Mouse (Mus musculus): ENCODE measurements around the gene Aup1. TPM values are rescaled to one million over a fixed set of nuclear protein-coding genes. Genes with fewer than 3 reads are reported as not detected.

The Aup1 gene
- 125 and 198 TPM in 2 replicates for polyA plus RNA-seq (2015; fragmentation: Nextera tagmentation; extraction: Ambion mirVana)

DNA sequence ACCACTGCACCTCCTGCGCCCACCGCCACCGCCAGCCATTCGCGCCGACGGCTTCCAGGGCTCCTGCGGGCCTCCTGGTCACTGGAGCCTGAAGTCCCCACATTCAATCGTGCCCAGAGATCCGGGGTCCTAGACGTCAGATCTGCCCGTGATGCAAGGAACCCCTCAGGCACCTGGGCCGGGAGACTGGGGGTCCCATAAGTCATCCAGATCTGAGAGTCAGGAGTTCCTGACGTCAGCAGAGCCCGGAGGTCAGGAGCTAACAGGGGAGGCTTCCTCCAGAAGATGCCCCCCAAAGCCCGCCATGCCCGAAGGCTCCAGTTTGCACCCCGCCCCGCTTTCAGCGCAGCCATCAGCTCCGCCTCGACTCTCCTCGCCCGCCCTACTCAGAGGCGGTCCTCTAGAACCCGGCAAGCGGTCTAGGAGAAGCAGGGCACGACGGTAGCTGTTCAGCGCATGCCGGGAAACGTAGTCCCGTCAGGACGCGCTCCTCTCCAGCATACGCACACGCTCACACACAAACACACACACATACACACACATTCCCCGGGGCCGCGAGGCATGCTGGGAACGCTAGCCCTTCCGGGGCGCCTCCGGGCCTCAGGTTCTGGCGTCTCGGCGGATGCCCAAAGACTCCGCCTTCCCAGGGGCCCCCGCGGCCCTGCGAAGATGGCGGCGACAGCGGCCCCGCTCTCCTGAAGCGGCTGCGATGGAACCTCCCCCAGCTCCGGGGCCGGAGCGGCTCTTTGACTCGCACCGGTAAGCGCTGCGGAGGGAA, at the start of gene Aup1:
Gene Aup1, plus strand, starts transcription at position 448 of the 778 bp plus-strand sequence.

GRCm38 (mm10) chr6:83033249-83034185, 20.8 kb upstream of the Aup1 start, which contains the start of the genes Dok1 and Loxl3:
Gene Dok1 (minus strand): TSS chr6:83033471.
Gene Loxl3 (plus strand): TSS chr6:83034173.

DNA sequence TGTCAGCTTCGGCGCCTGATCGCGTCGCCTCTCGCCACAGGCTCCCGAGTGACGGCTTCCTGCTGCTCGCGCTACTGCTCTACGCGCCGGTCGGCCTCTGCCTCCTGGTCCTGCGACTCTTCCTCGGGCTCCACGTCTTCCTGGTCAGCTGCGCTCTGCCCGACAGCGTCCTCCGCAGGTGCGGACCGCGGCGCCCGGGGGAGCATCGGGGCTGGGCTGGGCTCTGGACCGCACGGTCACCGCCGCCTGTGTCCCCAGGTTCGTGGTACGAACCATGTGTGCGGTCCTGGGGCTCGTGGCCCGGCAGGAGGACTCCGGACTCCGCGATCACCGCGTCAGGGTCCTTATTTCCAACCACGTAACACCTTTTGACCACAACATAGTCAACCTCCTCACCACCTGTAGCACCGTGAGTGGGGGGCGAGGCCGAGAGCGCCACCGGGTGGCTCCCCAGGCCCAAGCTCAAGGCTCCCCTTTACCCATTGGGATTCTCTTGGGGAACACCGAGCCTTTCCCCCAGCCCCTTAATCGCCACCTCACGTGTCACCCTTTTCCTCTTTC, 630 bp downstream of the Aup1 start, which contains the start of gene Htra2:
Gene Htra2, minus strand, starts transcription at position 403 of the 561 bp plus-strand sequence.

GRCm38 (mm10) chr6:83057790-83058189, 3.5 kb downstream of the Aup1 start, which contains the start of gene Dqx1:
Gene Dqx1 (plus strand): TSS chr6:83057844.

DNA sequence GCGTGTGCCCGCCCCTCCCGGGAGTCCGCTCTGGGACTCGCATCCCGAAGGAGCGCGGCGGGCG, 15.8 kb downstream of the Aup1 start, which contains the start of gene Tlx2:
Gene Tlx2, minus strand, starts transcription at position 47 of the 64 bp plus-strand sequence.

DNA sequence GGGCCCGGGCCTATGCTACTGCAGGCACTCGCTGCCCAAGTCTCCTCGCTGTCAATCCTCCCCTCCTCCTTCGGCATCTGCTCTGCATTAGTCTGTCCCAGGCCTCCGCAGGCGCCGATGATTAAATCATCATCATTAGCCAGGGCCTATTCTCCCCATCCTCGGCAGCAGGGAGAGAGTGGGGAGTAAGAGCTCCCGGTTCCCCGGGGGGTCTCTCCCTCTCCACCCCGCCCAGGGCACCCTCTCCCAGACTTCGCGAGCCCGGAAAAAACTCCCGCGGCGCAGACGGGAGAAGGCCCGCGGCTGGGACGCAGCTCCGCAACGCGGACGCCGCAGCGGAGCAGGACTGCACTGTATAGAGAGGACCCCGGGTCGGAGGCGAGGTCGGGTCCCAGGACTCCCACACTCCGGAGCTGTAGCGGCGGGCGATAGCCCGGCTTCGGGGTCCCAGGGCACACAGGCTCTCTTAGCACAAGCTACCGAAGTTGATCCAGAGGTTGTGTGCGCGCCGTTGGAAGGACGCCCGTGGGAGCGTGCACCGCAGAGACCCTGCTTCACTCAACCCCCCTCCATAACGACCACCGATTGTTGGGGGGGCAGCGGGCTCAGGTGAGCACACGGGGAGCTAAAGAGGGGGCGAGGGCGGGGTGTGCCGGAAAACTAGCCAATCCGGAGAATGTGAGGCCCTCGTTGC, 23.5 kb downstream of the Aup1 start, which contains the start of gene Pcgf1:
Gene Pcgf1, plus strand, starts transcription at position 240 of the 694 bp plus-strand sequence.

GRCm38 (mm10) chr6:83086121-83087035, 32.1 kb downstream of the Aup1 start, which contains the start of gene Lbx2:
Gene Lbx2 (plus strand): TSS chr6:83086367.

GRCm38 (mm10) chr6:83101316-83101687, 47.0 kb downstream of the Aup1 start, which contains the start of the genes Ccdc142 and Gm42688:
Gene Ccdc142 (plus strand): TSS chr6:83101601.
Gene Gm42688 (plus strand): TSS chr6:83101617.

Small RNA genes within 50 kb of the gene (microRNA-seq; reads per million reads assigned to microRNA genes)
- not detected for gene Mir3470a (ENCODE audit: borderline replicate concordance, insufficient number of aligned reads)
- gene Mir7040 (ENCODE audit: borderline replicate concordance, insufficient number of aligned reads), result not detected

Other genes starting within 250 kb of the Aup1 start
- gene Sema4f, start 114.8 kb upstream of the Aup1 start, polyA plus RNA-seq (2015; fragmentation: Nextera tagmentation; extraction: Ambion mirVana), result 1.8 and 6.6 TPM in 2 replicates
- gene M1ap, start 107.6 kb upstream of the Aup1 start, polyA plus RNA-seq (2015; fragmentation: Nextera tagmentation; extraction: Ambion mirVana), result 0.95 and 1.8 TPM in 2 replicates
- gene Dok1, start 21.1 kb upstream of the Aup1 start, polyA plus RNA-seq (2015; fragmentation: Nextera tagmentation; extraction: Ambion mirVana), result 10.4 and 13.8 TPM in 2 replicates
- 8.0 and 10.3 TPM in 2 replicates for gene Loxl3, start 20.3 kb upstream of the Aup1 start, polyA plus RNA-seq (2015; fragmentation: Nextera tagmentation; extraction: Ambion mirVana)
- gene Htra2, start 752 bp downstream of the Aup1 start, polyA plus RNA-seq (2015; fragmentation: Nextera tagmentation; extraction: Ambion mirVana), result 72.7 and 85.4 TPM in 2 replicates
- 2.2 and 2.9 TPM in 2 replicates for gene Dqx1, start 3.3 kb downstream of the Aup1 start, polyA plus RNA-seq (2015; fragmentation: Nextera tagmentation; extraction: Ambion mirVana)
- 47.4 and 57.0 TPM in 2 replicates for gene Tlx2, start 15.8 kb downstream of the Aup1 start, polyA plus RNA-seq (2015; fragmentation: Nextera tagmentation; extraction: Ambion mirVana)
- 77.1 and 86.5 TPM in 2 replicates for gene Pcgf1, start 23.3 kb downstream of the Aup1 start, polyA plus RNA-seq (2015; fragmentation: Nextera tagmentation; extraction: Ambion mirVana)
- 32.9 and 50.3 TPM in 2 replicates for gene Lbx2, start 31.8 kb downstream of the Aup1 start, polyA plus RNA-seq (2015; fragmentation: Nextera tagmentation; extraction: Ambion mirVana)
- gene Ccdc142, start 47.1 kb downstream of the Aup1 start, polyA plus RNA-seq (2015; fragmentation: Nextera tagmentation; extraction: Ambion mirVana), result 1.6 and 5.7 TPM in 2 replicates
- 2.5 and 5.4 TPM in 2 replicates for gene Gm42688, start 47.1 kb downstream of the Aup1 start, polyA plus RNA-seq (2015; fragmentation: Nextera tagmentation; extraction: Ambion mirVana)
- gene Mrpl53, start 54.5 kb downstream of the Aup1 start, polyA plus RNA-seq (2015; fragmentation: Nextera tagmentation; extraction: Ambion mirVana), result 177 and 257 TPM in 2 replicates
- 25.9 and 42.3 TPM in 2 replicates for gene Mogs, start 61.0 kb downstream of the Aup1 start, polyA plus RNA-seq (2015; fragmentation: Nextera tagmentation; extraction: Ambion mirVana)
- 78.7 and 93.8 TPM in 2 replicates for gene Wbp1, start 67.0 kb downstream of the Aup1 start, polyA plus RNA-seq (2015; fragmentation: Nextera tagmentation; extraction: Ambion mirVana)
- 13.7 and 17.2 TPM in 2 replicates for gene Ino80b, start 70.9 kb downstream of the Aup1 start, polyA plus RNA-seq (2015; fragmentation: Nextera tagmentation; extraction: Ambion mirVana)
- gene Rtkn, start 80.9 kb downstream of the Aup1 start, polyA plus RNA-seq (2015; fragmentation: Nextera tagmentation; extraction: Ambion mirVana), result 16.9 and 27.2 TPM in 2 replicates
- 2.9 and 4.3 TPM in 2 replicates for gene Wdr54, start 101.9 kb downstream of the Aup1 start, polyA plus RNA-seq (2015; fragmentation: Nextera tagmentation; extraction: Ambion mirVana)
- 0.41 and 0.72 TPM in 2 replicates for gene 1700003E16Rik, start 101.9 kb downstream of the Aup1 start, polyA plus RNA-seq (2015; fragmentation: Nextera tagmentation; extraction: Ambion mirVana)
- 60.7 and 63.9 TPM in 2 replicates for gene Dctn1, start 111.4 kb downstream of the Aup1 start, polyA plus RNA-seq (2015; fragmentation: Nextera tagmentation; extraction: Ambion mirVana)
- gene Slc4a5, start 165.3 kb downstream of the Aup1 start, polyA plus RNA-seq (2015; fragmentation: Nextera tagmentation; extraction: Ambion mirVana), result 0.12 TPM in 1 of 2 replicates, not detected in the other